Mouse (Mus musculus) frontal cortex, postnatal 10 days (tissue): ENCODE measurements around the gene Dnajc11.

ENCODE experiments used
- DNase-seq, 2 experiments: peaks; one replicate each; pipeline ENCODE4 v3.0.0; 2022; ENCODE audit warnings: low spot score in 2 of 2, mixed read lengths in 1 of 2

Gene Dnajc11

GRCm38 (mm10) chr4:151932576-151933504 is 651 bp upstream of the Dnajc11 start:
- no peak for DNase-seq

- DNase-seq = no peak
Observed at GRCm38 (mm10) chr4:151934215-151934572, 703 bp downstream of the Dnajc11 start.

GRCm38 (mm10) chr4:151937441-151937840 is 4.0 kb downstream of the Dnajc11 start:
- DNase-seq = no peak

GRCm38 (mm10) chr4:151938089-151938488 is 4.6 kb downstream of the Dnajc11 start:
- DNase-seq = no peak

- no peak for DNase-seq
Observed at GRCm38 (mm10) chr4:151946211-151946610, 12.7 kb downstream of the Dnajc11 start.

- no peak for DNase-seq
Observed at GRCm38 (mm10) chr4:151948497-151949471, 15.3 kb downstream of the Dnajc11 start.

GRCm38 (mm10) chr4:151953209-151953608 is 19.7 kb downstream of the Dnajc11 start:
- no peak for DNase-seq

- no peak for DNase-seq
Observed at GRCm38 (mm10) chr4:151955791-151956190, 22.3 kb downstream of the Dnajc11 start.

GRCm38 (mm10) chr4:151957584-151958315 is 24.3 kb downstream of the Dnajc11 start:
- DNase-seq = no peak

- no peak for DNase-seq
Observed at GRCm38 (mm10) chr4:151959849-151960512, 26.5 kb downstream of the Dnajc11 start.

- DNase-seq = no peak
Observed at GRCm38 (mm10) chr4:151960513-151960854, 27.0 kb downstream of the Dnajc11 start.

GRCm38 (mm10) chr4:151962817-151963216 is 29.3 kb downstream of the Dnajc11 start:
- DNase-seq = no peak

GRCm38 (mm10) chr4:151968204-151968921 is 34.9 kb downstream of the Dnajc11 start:
- no peak for DNase-seq

GRCm38 (mm10) chr4:151972221-151972967 is 38.9 kb downstream of the Dnajc11 start:
- DNase-seq = no peak

GRCm38 (mm10) chr4:151975441-151975840 is 42.0 kb downstream of the Dnajc11 start:
- DNase-seq = no peak

GRCm38 (mm10) chr4:151977748-151978147 is 44.3 kb downstream of the Dnajc11 start:
- DNase-seq = peak; percentile 68 to 84

- no peak for DNase-seq
Observed at GRCm38 (mm10) chr4:151980699-151981098, 47.2 kb downstream of the Dnajc11 start.

GRCm38 (mm10) chr4:151981363-151981762 is 47.9 kb downstream of the Dnajc11 start:
- peak; percentile 69 to 81 for DNase-seq

GRCm38 (mm10) chr4:151983043-151983442 is 49.6 kb downstream of the Dnajc11 start:
- no peak for DNase-seq

- no peak for DNase-seq
Observed at GRCm38 (mm10) chr4:151983560-151983959, 50.1 kb downstream of the Dnajc11 start.
